Mouse (Mus musculus) megakaryocyte, embryonic 14.5 days (primary cell): ENCODE data around the gene Chd9. TPM values are rescaled to one million over a fixed set of nuclear protein-coding genes. Genes with fewer than 3 reads are reported as not detected.

Experiments used
- H3K27me3 ChIP-seq: replicated peaks from 2 replicates; pipeline ENCODE3; 2012; ENCODE audit warnings: inconsistent platforms
- H3K36me3 ChIP-seq: replicated peaks from 2 replicates; pipeline ENCODE3; 2012; ENCODE audit warnings: low read length, inconsistent platforms, mixed read lengths
- H3K4me1 ChIP-seq: 2 replicates; pipeline ENCODE4 v1.6.1; 2012; ENCODE audit warnings: inconsistent platforms
- H3K4me3 ChIP-seq: replicated peaks from 2 replicates; pipeline ENCODE3; 2012; ENCODE audit warnings: moderate library complexity, mild to moderate bottlenecking, inconsistent platforms
- H3K9me3 ChIP-seq: 2 replicates; pipeline ENCODE4 v1.6.1; 2012; ENCODE audit warnings: inconsistent platforms
- FLI1 ChIP-seq: IDR thresholded peaks from 2 replicates; pipeline ENCODE4 v1.6.1; 2012; ENCODE audit warnings: low read length, inconsistent platforms, mixed read lengths
- GATA1 ChIP-seq: IDR thresholded peaks from 3 replicates; pipeline ENCODE4 v1.6.1; 2012; ENCODE audit warnings: mixed read lengths, low read length, inconsistent platforms, borderline replicate concordance
- polyA plus RNA-seq: library from polyadenylated mRNA; stranded (reverse); fragments of >175 nt; gene quantifications from 2 replicates; pipeline ENCODE4 v1.2.3, GENCODE M21; 2012; ENCODE audit warnings: low replicate concordance; ENCODE audit not compliant: insufficient read depth

The Chd9 gene
- polyA plus RNA-seq = 0.17 and 0.65 TPM in 2 replicates

DNA sequence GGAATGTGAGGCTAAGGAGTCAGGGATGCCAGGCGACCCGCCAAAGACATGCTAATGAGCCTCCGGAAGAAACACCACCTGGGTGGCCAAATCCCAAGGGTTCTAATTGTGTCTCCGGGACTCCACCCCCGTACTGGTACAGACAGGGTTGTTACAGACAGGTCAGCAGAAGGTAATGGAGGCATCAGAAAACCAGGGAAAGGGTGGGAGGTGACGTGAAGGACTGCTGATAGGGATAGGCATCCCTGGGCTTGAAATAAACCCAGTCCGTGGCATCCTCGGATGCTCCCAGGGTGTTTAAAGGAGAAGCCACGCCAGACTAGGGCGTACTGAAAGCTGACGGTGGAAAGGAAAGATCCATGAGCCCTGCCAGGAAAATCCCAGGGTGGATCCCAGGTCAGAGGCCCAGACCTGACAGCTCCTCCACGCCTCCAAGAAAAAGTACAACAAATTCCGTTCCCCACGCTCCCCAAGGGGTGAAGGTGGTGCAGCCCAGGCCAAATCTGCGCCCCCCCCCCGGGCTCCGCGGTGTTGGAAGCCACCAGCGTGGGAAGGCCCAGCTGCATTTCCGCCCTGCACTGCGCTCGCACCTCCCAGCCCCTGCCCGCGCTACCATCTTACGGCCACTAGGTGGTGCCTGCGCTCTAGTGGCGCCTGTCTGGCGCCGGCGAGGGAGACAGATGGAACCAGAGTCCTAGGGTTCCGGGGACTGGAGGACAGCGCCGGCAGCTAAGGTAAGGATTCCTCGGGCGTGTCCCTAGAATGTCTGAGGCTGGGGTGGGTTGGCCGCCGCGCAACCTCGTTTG is at the start of gene Chd9:
Chd9 (plus strand) TSS at position 172 of the 806 bp plus-strand sequence.
- H3K27me3 ChIP-seq = no peaks in the 10 kb centered on the region
- no peaks in the 10 kb centered on the region for H3K36me3 ChIP-seq
- peak within 1 kb of the TSS; percentile 95 for H3K4me3 ChIP-seq
- no peaks in the 10 kb centered on the region for H3K9me3 ChIP-seq
- TF ChIP-seq GATA1 = no peak
- TF ChIP-seq FLI1 = no peak
- H3K4me1 ChIP-seq = peaks cover 44% of the 10 kb centered on the region

DNA sequence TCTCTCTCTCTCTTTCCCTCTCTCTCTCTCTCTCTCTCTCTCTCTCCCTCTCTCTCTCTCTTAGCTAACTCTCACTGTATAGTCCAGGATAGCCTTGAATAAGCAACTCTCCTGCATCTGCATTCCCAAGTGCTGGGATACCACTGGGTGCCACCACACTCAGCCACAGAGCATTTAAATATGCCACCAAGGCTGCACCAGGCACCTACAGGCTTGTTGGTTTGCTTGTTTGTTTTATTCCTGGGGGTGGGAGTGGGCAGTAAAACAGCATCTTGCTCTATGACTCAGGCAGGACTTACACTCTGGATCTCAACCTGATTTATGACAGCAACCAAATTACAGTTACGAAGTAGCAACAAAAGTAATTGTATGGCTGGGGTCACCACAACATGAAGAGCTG is 36.5 kb upstream of the Chd9 start:
- TF ChIP-seq FLI1 (no peak), GATA1 (no peak)
- Histone ChIP-seq H3K36me3 (no peaks in the 10 kb centered on the region), H3K9me3 (no peaks in the 10 kb centered on the region), H3K27me3 (no peaks in the 10 kb centered on the region), H3K4me3 (no peak overlapping the region), H3K4me1 (peaks cover 22% of the 10 kb centered on the region)

DNA sequence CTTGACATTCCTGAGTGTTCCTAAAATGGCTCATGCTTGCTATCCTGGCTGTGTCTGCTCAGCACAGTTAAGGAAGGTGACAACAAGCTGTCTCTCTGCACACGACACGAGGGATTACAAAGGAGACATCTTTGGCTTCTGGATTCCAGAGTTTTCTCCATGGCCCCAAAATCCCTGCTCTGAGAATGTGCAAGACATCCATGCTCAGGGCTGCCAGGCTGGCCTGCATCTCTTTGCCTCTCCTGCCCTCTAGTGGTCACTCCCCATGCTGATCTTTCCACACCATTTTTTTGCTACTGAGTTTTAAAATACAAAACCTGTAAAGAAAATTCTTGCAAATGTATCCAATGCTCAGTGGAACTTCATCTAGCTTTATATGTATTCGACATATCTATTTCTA is 34.4 kb upstream of the Chd9 start:
- Histone ChIP-seq H3K4me3 (no peak overlapping the region), H3K9me3 (no peaks in the 10 kb centered on the region), H3K4me1 (peaks cover 22% of the 10 kb centered on the region), H3K36me3 (no peaks in the 10 kb centered on the region), H3K27me3 (no peaks in the 10 kb centered on the region)
- TF ChIP-seq FLI1 (no peak), GATA1 (no peak)

DNA sequence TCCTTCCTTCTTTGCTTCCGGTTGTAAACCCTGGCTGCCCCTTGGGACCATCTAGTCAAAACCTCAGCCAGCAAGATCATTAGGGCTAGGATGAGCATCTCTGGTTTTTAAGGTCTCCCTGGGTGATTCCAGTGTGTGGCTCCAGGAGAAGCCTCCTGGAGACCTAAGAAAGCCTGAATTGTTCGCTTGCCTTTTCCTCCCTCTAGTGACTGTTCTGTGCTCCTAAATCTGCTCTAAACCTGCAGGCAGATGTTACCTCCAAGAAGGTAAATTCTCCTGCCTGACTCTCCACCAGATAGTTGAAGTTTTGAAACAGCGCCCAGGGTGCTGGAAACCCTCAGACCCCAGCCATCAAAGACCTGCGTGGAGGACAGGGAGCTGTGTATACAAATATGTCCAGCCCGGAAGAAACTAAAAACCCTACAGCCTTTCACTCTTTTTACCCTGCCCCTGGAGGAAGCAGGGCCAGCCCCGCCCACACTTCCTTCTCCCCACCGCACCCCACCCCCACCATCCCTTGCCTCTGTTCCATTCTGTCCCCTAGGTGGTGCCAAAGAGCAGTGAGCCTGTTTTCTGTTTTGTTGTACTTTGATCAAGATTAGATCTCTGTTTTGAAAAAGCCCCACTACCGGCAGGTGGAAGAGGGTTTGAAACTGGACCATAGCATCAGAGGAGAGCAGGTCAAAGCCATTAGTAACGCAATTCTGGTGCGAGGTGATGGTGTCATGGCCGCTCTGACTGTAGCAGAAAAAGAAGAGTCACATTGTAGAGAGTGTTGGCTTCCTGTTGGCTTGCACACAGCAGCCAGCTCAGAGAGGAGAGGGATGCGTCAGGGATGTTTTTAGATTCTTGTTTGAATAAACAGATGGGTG is 32.9 kb upstream of the Chd9 start:
- Histone ChIP-seq H3K27me3 (no peaks in the 10 kb centered on the region), H3K9me3 (no peaks in the 10 kb centered on the region), H3K4me1 (peaks cover 22% of the 10 kb centered on the region), H3K4me3 (peak overlapping the region; percentile 89), H3K36me3 (no peaks in the 10 kb centered on the region)
- TF ChIP-seq FLI1 (no peak), GATA1 (no peak)

DNA sequence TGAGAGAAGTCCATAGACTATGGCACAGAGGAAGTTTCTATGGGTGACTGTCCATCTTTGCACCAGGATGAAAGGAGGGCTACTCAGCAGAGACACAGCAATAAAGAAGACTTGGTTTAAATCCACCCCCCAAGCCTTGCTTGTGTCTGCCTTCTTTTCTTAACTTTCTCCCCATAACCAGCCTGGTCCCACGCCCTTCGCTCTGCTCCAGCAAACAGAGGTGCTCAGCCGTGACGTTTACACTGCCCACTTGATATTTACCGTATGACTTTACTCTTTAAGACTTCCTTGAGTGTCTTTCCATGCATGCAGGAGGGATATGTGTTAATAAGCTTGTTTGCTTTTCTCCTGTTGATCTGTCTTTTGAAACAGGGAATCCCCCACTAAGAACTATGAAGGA is 28.7 kb upstream of the Chd9 start:
- no peak overlapping the region for H3K4me3 ChIP-seq
- H3K36me3 ChIP-seq = no peaks in the 10 kb centered on the region
- H3K4me1 ChIP-seq = peaks cover 21% of the 10 kb centered on the region
- TF ChIP-seq FLI1 (no peak), GATA1 (no peak)
- H3K9me3 ChIP-seq = peaks cover 9% of the 10 kb centered on the region
- no peaks in the 10 kb centered on the region for H3K27me3 ChIP-seq

DNA sequence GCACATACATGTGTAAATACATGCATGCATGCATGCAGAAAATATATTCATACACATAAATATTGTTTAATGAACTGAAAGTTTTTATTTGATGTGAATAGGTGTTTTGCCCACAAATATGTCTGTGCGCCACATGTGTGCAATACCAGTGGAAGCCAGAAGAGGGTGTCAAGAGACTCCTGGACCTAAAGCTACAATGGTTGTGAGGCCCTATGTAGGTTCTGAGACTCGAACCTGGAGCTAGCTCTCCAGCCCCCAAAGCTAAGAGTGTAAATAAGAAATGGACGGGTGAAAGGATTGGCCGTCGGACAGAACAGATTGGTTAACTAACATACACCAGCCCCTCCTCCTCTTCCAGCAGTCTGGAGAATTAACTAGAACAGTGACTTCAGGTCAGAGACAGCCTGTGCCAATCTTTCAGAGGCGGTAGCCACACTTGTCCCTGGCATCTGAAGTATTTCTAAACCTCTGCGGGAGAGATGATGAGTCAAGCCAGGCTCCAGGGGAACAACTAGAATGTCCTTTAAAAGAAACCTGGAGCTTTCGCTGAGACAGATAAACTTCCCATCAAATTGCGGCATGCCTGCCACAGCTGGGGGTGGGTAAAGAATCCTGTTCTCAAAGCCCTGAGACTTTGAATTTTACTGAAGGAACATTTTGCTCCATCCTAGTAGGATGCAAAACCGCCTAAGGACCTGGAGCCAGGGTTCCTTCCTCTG is 14.4 kb upstream of the Chd9 start:
- Histone ChIP-seq H3K27me3 (peaks cover 4% of the 10 kb centered on the region), H3K9me3 (peaks cover 6% of the 10 kb centered on the region), H3K4me1 (no peaks in the 10 kb centered on the region), H3K36me3 (no peaks in the 10 kb centered on the region), H3K4me3 (no peak overlapping the region)
- no peak for TF ChIP-seq GATA1
- TF ChIP-seq FLI1 = no peak

DNA sequence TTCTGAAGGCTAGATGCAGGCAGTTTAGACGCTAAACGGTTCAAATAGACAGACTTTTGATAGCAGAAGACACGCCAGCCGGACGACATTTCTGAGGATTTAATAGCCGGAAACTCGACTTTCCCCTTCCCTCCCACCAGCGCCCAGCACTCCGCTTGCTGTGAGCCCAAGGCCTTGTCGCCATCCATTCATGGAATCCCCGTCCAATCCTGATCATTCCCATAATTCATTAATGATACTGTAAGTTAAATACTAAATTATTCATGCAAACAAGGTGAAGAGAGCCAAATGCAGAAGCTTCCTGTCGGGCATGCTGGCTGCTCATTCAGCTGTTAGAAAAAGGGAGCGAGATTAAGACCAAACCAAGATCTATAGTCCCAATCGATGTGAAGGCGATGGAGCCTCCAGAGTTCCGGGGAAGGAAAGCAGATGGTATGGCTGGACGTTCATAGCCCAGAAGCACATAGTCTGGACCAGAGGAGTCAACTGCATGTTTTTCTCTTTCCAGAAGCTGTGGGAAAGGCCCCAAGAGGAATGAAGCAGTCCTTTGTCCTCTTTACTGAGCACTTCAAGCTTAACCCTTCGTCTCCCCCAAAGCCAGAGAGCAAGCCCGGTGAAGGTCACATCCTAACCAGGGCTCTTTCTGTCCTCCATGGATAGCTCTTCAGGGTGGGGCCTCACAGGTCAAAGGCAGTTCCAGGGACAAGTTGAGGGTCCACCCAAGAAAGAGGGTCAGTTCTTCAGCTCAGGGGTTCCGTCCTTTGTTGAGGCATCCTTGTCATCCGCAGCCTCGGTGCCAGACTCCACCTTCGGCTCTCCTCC is 11.9 kb upstream of the Chd9 start:
- Histone ChIP-seq H3K4me1 (peaks cover 20% of the 10 kb centered on the region), H3K9me3 (no peaks in the 10 kb centered on the region), H3K27me3 (peaks cover 7% of the 10 kb centered on the region), H3K36me3 (no peaks in the 10 kb centered on the region), H3K4me3 (no peak overlapping the region)
- TF ChIP-seq FLI1 (no peak), GATA1 (no peak)

DNA sequence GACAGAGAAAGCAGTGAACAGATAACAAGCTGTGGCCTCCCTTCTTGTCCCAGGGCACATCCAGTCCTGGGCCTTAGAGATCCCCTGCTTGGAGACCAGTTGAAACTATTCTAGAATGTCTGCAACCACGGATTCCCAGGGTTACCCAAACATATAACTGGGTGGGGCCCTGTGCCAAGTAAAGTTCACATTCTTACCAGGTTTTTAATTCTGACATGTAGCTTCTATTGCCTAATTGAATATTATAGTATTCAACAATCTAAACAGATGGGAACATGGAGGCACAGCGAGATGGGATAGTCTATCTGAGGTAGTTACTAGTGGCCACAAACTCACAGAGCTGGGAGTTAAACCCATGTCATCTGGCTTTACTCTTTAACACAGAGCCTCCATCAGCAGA is 10.9 kb upstream of the Chd9 start, which contains the start of gene Gm19935:
Gm19935 (minus strand) TSS at position 101 of the 400 bp plus-strand sequence.
- Histone ChIP-seq H3K27me3 (peaks cover 7% of the 10 kb centered on the region), H3K4me1 (peaks cover 24% of the 10 kb centered on the region), H3K9me3 (no peaks in the 10 kb centered on the region), H3K36me3 (no peaks in the 10 kb centered on the region), H3K4me3 (no peak within 1 kb of the TSS)
- TF ChIP-seq FLI1 = no peak
- no peak for TF ChIP-seq GATA1

DNA sequence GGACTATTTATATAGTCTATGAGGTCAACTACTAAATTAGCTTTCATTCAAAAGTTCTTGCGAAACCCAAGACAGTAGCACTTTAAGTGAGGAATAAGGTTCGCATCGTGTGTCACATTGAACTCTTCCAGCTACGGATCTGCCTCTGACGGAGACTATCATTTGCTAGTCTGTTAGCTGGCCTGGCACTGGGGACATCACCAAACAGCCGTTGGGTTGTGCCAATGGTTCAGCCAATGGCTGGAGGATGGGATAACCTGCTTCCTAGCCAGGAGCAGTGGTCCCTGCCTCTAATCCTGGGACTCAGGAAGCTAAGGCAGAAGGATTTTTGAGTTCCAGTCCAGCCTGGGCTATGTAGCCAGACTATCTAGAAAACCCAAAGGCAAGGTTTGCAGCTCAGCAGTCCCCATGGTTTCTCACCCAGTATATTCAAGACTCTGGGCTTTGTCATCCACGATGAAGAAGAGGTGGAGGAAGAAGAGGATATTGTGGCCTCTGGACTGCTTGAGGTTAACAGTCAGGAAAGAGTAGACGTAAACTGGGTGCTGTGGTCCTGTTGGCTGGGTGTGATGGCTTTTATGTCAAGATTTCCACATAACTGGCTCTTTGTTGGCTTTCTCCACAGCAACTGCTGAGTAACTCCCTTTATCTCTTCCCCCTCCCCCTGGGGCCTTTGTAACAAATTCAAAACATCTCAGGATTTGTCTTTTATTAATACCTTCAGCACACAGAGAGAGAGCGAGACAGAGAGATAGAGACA is 8.4 kb upstream of the Chd9 start:
- Histone ChIP-seq H3K9me3 (no peaks in the 10 kb centered on the region), H3K27me3 (peaks cover 7% of the 10 kb centered on the region), H3K4me3 (peak overlapping the region; percentile 46), H3K4me1 (peaks cover 34% of the 10 kb centered on the region), H3K36me3 (no peaks in the 10 kb centered on the region)
- TF ChIP-seq GATA1 (no peak), FLI1 (no peak)
